Mouse (Mus musculus) hindbrain, embryonic 10.5 days (tissue): ENCODE measurements around the gene Scd2. TPM values are rescaled to one million over a fixed set of nuclear protein-coding genes. Genes with fewer than 3 reads are reported as not detected.

Experiments
- DNase-seq: peaks from one replicate; pipeline ENCODE4 v3.0.0-alpha.2; 2017; ENCODE audit warnings: low spot score
- H3K27ac ChIP-seq: fragments of 300-500 bp; sonication (generic); 2 replicates; pipeline ENCODE4 v1.5.1; 2016; ENCODE audit warnings: mild to moderate bottlenecking, moderate library complexity
- H3K27me3 ChIP-seq: fragments of 300-500 bp; sonication (generic); 2 replicates; pipeline ENCODE4 v1.6.1; 2016; ENCODE audit warnings: mild to moderate bottlenecking; ENCODE audit not compliant: poor library complexity, insufficient read depth, severe bottlenecking
- H3K36me3 ChIP-seq: fragments of 300-500 bp; sonication (generic); 2 replicates; pipeline ENCODE4 v1.6.1; 2016; ENCODE audit warnings: mild to moderate bottlenecking, moderate library complexity
- H3K4me1 ChIP-seq: fragments of 300-500 bp; sonication (generic); replicated peaks from 2 replicates; pipeline ENCODE4 v1.6.1; 2016; ENCODE audit warnings: mild to moderate bottlenecking
- H3K4me3 ChIP-seq: fragments of 300-500 bp; sonication (generic); 2 replicates; pipeline ENCODE4 v1.5.1; 2016; ENCODE audit warnings: mild to moderate bottlenecking, moderate library complexity
- H3K9me3 ChIP-seq: fragments of 300-500 bp; sonication (generic); 2 replicates; pipeline ENCODE4 v1.6.1; 2016; ENCODE audit warnings: mild to moderate bottlenecking, moderate library complexity
- WGBS: fragments of 180-500 bp; shearing (Covaris S2); methylation state at CpG from one replicate; pipeline ENCODE4 v1.1.7; 2016; 5-methylcytosine and 5-hydroxymethylcytosine counted together
- polyA plus RNA-seq: library from polyadenylated mRNA; unstranded; fragments of >200 nt; fragmentation: Nextera tagmentation; extraction: Ambion mirVana; gene quantifications from 2 replicates; pipeline ENCODE4 v1.2.1, GENCODE M21; 2016

Scd2 gene
- polyA plus RNA-seq, 1 experiment from 2014 or later: 352 TPM

GRCm38 (mm10) chr19:44332833-44333623 is 39.6 kb downstream of the Scd2 start, which contains the start of gene Scd4:
TSS of gene Scd4 (plus strand) at chr19:44333092.
- Histone ChIP-seq H3K36me3 (no peaks in the 10 kb centered on the region), H3K4me1 (peaks cover 7% of the 10 kb centered on the region; the same call in 1 of the 2 replicates), H3K4me3 (no peak within 1 kb of the TSS), H3K27ac (no peak within 1 kb of the TSS), H3K27me3 (no peaks in the 10 kb centered on the region), H3K9me3 (no peaks in the 10 kb centered on the region)
- WGBS: 87% methylated on average over 10 of the region's 10 CpGs
- no peak for DNase-seq

- WGBS: 88% methylated on average over 9 of the region's 9 CpGs
- peaks cover 7% of the 10 kb centered on the region; the same call in 1 of the 2 replicates for H3K4me1 ChIP-seq
- no peak overlapping the region for H3K4me3 ChIP-seq
- no peak for DNase-seq
- no peaks in the 10 kb centered on the region for H3K27me3 ChIP-seq
- H3K36me3 ChIP-seq: no peaks in the 10 kb centered on the region
- no peak overlapping the region for H3K27ac ChIP-seq
- no peaks in the 10 kb centered on the region for H3K9me3 ChIP-seq
Observed at GRCm38 (mm10) chr19:44333991-44334390, 40.5 kb downstream of the Scd2 start.

GRCm38 (mm10) chr19:44335876-44336662 is 42.6 kb downstream of the Scd2 start:
- H3K27me3 ChIP-seq: no peaks in the 10 kb centered on the region
- 78% methylated on average over 6 of the region's 6 CpGs for WGBS
- H3K36me3 ChIP-seq: no peaks in the 10 kb centered on the region
- H3K4me3 ChIP-seq: no peak overlapping the region
- no peaks in the 10 kb centered on the region for H3K9me3 ChIP-seq
- no peak overlapping the region for H3K27ac ChIP-seq
- no peak for DNase-seq
- peaks cover 7% of the 10 kb centered on the region; the same call in 1 of the 2 replicates for H3K4me1 ChIP-seq

- Histone ChIP-seq H3K4me1 (no peaks in the 10 kb centered on the region), H3K27me3 (no peaks in the 10 kb centered on the region)
Observed at GRCm38 (mm10) chr19:44349689-44350088, 56.2 kb downstream of the Scd2 start.

DNA sequence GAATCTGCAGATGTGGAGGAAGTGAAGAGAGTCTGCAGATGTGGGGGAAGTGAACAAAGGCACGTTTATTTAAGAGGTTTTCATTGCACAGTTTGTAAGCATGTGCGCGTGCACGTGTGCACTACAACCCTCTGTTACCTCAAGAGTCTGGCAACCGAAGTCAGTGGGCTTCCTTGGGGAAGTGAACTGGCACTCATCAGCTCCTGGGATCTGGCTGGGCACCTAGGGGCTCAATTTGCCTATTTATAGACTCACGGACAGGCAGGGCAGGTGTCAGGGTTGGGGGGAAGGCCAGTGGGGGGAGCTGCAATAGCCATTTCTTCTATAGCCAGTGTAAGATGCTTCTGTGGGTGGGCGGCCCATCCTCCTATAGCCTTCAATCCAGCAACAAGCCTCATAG is 58.3 kb downstream of the Scd2 start:
- Histone ChIP-seq H3K4me1 (no peaks in the 10 kb centered on the region), H3K9me3 (no peaks in the 10 kb centered on the region), H3K4me3 (no peak overlapping the region), H3K27ac (no peak overlapping the region), H3K36me3 (no peaks in the 10 kb centered on the region), H3K27me3 (no peaks in the 10 kb centered on the region)
- WGBS: 80% methylated on average over 7 of the region's 7 CpGs
- no peak for DNase-seq

More at GRCm38 (mm10) chr19:44349689-44350088, 56.2 kb downstream of the Scd2 start:
- 91% methylated on average over 8 of the region's 8 CpGs for WGBS
- H3K4me3 ChIP-seq: no peak overlapping the region
- no peak overlapping the region for H3K27ac ChIP-seq
- no peaks in the 10 kb centered on the region for H3K9me3 ChIP-seq
- H3K36me3 ChIP-seq: no peaks in the 10 kb centered on the region
- DNase-seq: no peak

Other genes starting within 250 kb of the Scd2 start
- 18.5 and 24.3 TPM in 2 replicates for gene Erlin1, start 223.9 kb upstream of the Scd2 start, polyA plus RNA-seq
- gene Chuk, start 186.2 kb upstream of the Scd2 start, polyA plus RNA-seq: 40.1 and 45.0 TPM in 2 replicates
- gene Cwf19l1, start 157.8 kb upstream of the Scd2 start, polyA plus RNA-seq: 34.5 and 39.8 TPM in 2 replicates
- gene Bloc1s2, start 147.2 kb upstream of the Scd2 start, polyA plus RNA-seq: 110 and 118 TPM in 2 replicates
- gene Pkd2l1, start 101.2 kb upstream of the Scd2 start, polyA plus RNA-seq: 0.29 and 0.34 TPM in 2 replicates
- gene Scd3, start 90.4 kb upstream of the Scd2 start, polyA plus RNA-seq: 0.52 and 1.1 TPM in 2 replicates
- gene Scd4, start 39.4 kb downstream of the Scd2 start, polyA plus RNA-seq: 0.09 TPM in 1 of 2 replicates, not detected in the other
- 10.9 and 16.4 TPM in 2 replicates for gene Scd1, start 114.2 kb downstream of the Scd2 start, polyA plus RNA-seq
- 0.44 and 3.3 TPM in 2 replicates for gene Wnt8b, start 199.8 kb downstream of the Scd2 start, polyA plus RNA-seq